Mouse (Mus musculus): ENCODE results near the gene Slpi.
A peak's percentile ranks its signal among the peaks of the same experiment; 100 is the strongest.

DNA sequence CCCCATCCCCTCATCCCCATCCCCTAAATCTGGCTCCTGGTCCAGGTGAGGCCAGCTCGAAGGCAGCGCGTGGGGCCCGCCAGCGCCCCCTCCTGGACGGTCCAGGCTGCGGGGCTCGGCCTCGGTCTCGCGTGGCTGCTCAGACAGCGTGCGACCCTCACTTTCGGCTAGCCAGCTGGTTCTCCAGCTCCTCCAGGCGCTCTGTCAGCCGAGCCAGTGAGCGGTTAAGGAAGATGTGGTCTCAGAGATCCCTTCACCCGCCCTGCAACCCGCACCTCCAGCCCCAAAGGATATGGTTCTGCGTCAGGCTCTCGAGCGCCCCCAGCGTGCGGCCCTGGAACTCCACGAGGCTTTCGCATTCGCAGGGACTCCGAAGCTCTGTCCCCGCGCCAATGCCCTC is 604 bp upstream of the Slpi start:
- peak; percentile 86 for TF ChIP-seq CTCF (IDR thresholded peaks at IDR 0.05; ENCODE audit: control insufficient read depth, insufficient read depth, insufficient read length)
- TF ChIP-seq USF1 (IDR thresholded peaks at IDR 0.05; ENCODE audit: low read depth), result no peak
